ENCODE assay signal across 15 mouse cellular contexts in the genomic region with DNA sequence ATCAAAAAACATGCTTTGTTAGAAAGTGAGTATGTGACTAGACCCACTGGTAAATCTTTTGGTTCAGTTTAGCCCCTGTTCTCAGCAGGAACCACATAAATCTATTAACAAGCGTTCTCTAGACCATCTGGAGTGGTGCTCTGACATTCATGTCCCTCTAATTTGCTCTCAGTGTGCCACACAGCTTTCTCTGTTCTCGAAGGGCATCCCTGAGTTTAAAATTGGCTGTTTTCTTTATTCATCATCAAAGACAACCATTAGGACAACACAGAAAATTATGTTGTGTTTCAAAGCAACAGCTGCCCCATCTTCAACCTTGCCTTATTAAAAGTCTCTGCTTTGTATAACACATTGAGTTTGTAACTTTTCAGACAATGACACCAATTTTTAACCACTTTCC.
DNase-seq lines count a peak whose midpoint lies in the region; ATAC-seq and TF ChIP-seq lines count a peak whose summit lies in the region.
"Had no signal": no experiment of that assay in that cellular context is flagged by ENCODE, and none has a peak within 500 bp of the region (broad histone marks: within the 10 kb centered on the region; RNA-seq: fewer than 3 reads in every experiment).

No protein-coding gene starts in this region.

- TF ChIP-seq CTCF in brain, embryonic 14.5 days (IDR thresholded peaks at IDR 0.05; ENCODE audit: borderline replicate concordance, extremely low read depth, insufficient read depth, insufficient read length) = no peak

- no peak overlapping the region for H3K9ac ChIP-seq in forebrain, embryonic 13.5 days
- no peak overlapping the region for H3K9ac ChIP-seq in forebrain, embryonic 15.5 days (replicated peaks)
- H3K9ac ChIP-seq: embryonic facial prominence, embryonic 12.5 days; forebrain, postnatal 0 days had no signal

- peaks cover 5% of the 10 kb centered on the region; the same call in 1 of the 2 replicates for H3K4me1 ChIP-seq in forebrain, embryonic 13.5 days
- H3K4me1 ChIP-seq in forebrain, embryonic 15.5 days = no peaks in the 10 kb centered on the region
- H3K4me1 ChIP-seq: embryonic facial prominence, embryonic 10.5 days; embryonic facial prominence, embryonic 12.5 days had no signal

- 30% methylated on average over 2 of the region's 2 CpGs for WGBS in forebrain, embryonic 13.5 days
- WGBS in forebrain, embryonic 15.5 days = 16% methylated on average over 2 of the region's 2 CpGs

- no peak overlapping the region for H3K4me3 ChIP-seq in forebrain, embryonic 13.5 days
- no peak overlapping the region for H3K4me3 ChIP-seq in forebrain, embryonic 15.5 days
- H3K4me3 ChIP-seq: embryonic facial prominence, embryonic 10.5 days; embryonic facial prominence, embryonic 12.5 days had no signal

- no peaks in the 10 kb centered on the region for H3K36me3 ChIP-seq in forebrain, embryonic 13.5 days (ENCODE audit: poor library complexity, severe bottlenecking)
- H3K36me3 ChIP-seq in forebrain, embryonic 15.5 days = no peaks in the 10 kb centered on the region
- H3K36me3 ChIP-seq: embryonic facial prominence, embryonic 10.5 days; embryonic facial prominence, embryonic 12.5 days had no signal

- H3K9me3 ChIP-seq in forebrain, embryonic 13.5 days (replicated peaks) = no peaks in the 10 kb centered on the region
- H3K9me3 ChIP-seq in forebrain, embryonic 15.5 days = no peaks in the 10 kb centered on the region
- H3K9me3 ChIP-seq: embryonic facial prominence, embryonic 10.5 days; embryonic facial prominence, embryonic 12.5 days had no signal

- H3K27ac ChIP-seq in forebrain, embryonic 13.5 days = no peak overlapping the region
- H3K27ac ChIP-seq in forebrain, embryonic 15.5 days (replicated peaks) = no peak overlapping the region
- H3K27ac ChIP-seq: embryonic facial prominence, embryonic 10.5 days; embryonic facial prominence, embryonic 12.5 days had no signal

- DNase-seq in brain, adult 2 months (ENCODE audit: low read depth, low spot score) = peak; percentile 22
- peak; percentile 62 for DNase-seq in brain, embryonic 14.5 days (ENCODE audit: low read depth)
- DNase-seq: adrenal gland, adult 2 months; adrenal gland, postnatal 14 days; adrenal gland, postnatal 36 days; cerebellum, adult 11-12 months; cerebellum, adult 2 months; cerebellum, adult 9-10 months; cerebellum, postnatal 25 days; forebrain, postnatal 0 days had no signal

- no peaks in the 10 kb centered on the region for H3K27me3 ChIP-seq in forebrain, embryonic 13.5 days
- no peaks in the 10 kb centered on the region for H3K27me3 ChIP-seq in forebrain, embryonic 15.5 days
- H3K27me3 ChIP-seq: embryonic facial prominence, embryonic 12.5 days had no signal

- peak; percentile 30; the same call in 1 of the 2 replicates for ATAC-seq in forebrain, embryonic 13.5 days
- ATAC-seq in forebrain, embryonic 15.5 days (replicated peaks) = no peak
- no peak for ATAC-seq in granulocyte monocyte progenitor cell, adult 5-6 weeks (replicated peaks; ENCODE audit: poor library complexity, severe bottlenecking)
- ATAC-seq: forebrain, postnatal 0 days had no signal

- H3K4me2 ChIP-seq in forebrain, embryonic 13.5 days = no peak overlapping the region
- no peak overlapping the region for H3K4me2 ChIP-seq in forebrain, embryonic 15.5 days (replicated peaks)
- H3K4me2 ChIP-seq: embryonic facial prominence, embryonic 12.5 days had no signal

- no peak for TF ChIP-seq POLR2A in brain, embryonic 14.5 days (IDR thresholded peaks at IDR 0.05; ENCODE audit: borderline replicate concordance, extremely low read depth, insufficient read depth, insufficient read length, poor library complexity, severe bottlenecking)
